Mouse (Mus musculus) spleen, embryonic (tissue): Measurements from ENCODE around the gene Map2k3.

ENCODE experiments used
- CTCF ChIA-PET: fragments of 350-600 bp; sonication (Branson Sonifier 250); formaldehyde crosslinking; loops from one replicate; lab custom pipeline; 2022; lab: Charles Lee

Map2k3 gene

DNA sequence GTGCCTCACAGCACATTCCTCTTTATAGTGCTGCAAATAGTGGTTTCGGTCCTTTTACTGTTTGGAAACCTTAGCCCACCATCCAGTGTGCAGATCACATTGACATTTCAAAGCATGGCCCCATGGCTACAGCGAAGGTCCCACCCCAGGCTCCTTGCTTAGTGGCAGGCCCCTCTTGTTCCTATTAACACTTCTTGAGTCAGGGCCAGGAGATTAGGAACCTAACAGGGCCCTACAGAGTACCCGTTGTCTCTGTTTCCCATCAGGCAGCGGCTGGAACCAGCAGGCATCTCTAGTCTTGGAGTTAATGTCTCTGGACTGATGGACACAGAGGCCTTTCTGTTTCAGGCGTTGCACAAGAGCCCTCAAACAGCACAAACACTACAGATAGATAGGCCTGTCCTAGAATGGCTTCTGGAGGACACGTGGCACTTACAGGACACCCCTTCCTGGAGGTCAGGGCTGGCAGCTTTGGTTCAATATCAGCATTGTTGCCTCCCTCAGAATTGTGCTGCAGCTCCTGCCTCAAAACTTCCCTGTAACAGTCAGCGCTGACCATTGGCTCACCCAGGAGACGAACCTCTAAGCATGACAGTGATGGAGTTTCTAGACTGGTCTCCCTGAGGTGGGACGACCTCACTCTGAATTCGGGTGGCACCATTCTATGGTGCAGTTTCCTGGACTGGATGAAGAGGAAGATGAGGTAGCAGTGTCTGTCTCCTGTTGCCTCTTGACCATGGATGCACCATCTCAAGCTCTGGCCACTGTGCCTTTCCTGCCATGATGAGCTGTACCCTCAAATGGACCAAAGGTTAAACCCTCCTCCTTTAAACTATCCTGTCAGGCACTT, 22.6 kb downstream of the Map2k3 start:
- CTCF ChIA-PET: no interaction called here

DNA sequence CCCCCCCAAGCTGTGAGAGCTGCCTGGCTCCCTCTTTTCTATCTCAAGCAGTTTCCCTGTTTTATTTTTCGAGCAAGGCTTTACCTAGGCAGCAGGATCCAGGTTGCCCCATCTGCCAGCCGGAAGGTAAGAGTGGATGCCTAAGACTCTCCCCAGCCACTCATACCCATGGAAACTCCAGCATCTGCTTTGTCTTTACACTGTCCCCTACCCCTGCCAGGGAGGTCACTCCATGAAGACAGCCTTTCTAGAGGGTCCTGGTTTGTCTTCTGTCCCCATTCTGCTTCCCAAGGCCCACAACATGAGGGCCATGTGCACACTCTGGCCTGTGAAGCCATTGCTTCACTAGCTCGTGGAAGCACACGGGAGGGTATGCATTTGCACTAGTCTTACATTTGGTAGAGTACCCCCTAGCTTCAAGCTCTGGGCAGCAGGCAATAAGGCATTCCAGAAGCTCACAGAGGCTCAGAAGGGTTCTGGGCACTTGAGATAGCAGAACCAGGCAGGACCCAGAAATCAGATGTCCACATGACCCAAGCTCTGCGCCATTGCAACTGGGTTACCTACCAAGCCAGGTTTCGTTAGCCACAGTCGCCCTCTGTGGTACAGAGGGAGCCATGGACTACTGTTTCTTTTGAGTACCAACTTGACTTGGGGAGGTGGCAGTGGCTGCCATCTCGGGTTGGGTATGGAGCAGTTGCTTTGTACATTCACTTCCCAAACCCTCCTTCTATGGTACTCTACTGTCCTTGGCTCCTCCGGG, 24.0 kb downstream of the Map2k3 start:
- CTCF ChIA-PET: no interaction called here

GRCm38 (mm10) chr11:60958948-60959347, 27.1 kb downstream of the Map2k3 start:
- CTCF ChIA-PET: no interaction called here

DNA sequence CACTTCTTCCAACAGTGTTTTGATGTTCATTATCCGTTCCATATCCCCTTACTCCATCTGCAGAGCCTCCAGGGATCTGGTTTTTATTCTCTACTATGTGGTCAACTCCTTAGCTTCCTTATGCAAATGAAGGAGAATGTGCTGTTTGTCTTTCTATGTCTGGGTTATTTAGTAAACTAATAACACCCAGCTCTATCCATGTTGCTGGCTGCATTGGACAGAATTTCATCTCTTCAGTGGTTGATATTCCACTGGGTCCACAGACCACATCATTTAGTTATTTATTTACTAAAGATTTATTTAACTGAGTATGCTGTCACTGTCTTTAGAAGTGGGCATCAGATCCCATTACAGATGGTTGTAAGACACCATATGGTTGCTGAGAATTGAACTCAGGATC, 29.3 kb downstream of the Map2k3 start:
- CTCF ChIA-PET: no interaction called here

GRCm38 (mm10) chr11:60962709-60963108, 30.9 kb downstream of the Map2k3 start:
- CTCF ChIA-PET: no interaction called here

GRCm38 (mm10) chr11:60966974-60967373, 35.1 kb downstream of the Map2k3 start:
- CTCF ChIA-PET: no interaction called here

DNA sequence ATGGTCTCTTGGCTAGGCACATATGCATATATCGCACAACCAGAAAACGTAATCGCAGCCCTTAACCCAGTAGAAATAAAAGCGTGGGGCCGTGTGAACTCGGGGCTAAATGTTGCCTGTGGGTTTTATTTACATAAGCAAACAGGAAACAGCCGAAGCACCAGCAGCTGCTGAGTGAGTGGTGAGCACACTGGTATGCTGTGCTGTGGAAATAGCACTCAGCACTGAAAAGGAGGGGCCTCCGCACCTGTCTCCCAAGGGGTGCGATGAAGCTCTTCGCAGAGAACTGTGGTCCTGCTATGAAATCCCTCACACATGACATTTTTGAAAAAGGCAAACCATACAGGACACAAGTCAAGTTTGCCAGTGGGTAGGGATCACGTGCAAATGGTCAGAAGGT, 43.3 kb downstream of the Map2k3 start:
- CTCF ChIA-PET: interaction anchor here (0.8 kb wide), 1 partner anchor 44 kb away, joined by 6 read pairs; no protein-coding TSS in a partner anchor

DNA sequence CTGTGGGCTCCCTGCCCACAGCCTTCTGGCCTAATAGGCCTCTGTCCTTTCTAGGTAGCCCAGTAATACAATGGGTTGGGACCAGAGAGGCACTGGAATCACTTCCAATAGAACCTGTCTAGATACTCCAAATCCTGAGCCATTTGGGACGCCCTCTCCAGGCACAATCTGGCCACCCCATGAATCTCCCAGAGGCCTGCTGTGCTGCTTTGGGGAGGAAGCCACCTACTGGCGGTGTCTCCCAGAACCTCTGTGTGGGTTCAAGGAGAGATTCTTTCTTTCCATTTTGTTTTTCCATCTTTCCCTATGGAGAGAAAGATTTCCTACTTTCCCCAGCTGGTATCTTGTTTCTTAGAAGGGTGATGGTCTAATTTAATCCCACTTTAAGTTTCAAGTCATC, 44.4 kb downstream of the Map2k3 start:
- CTCF ChIA-PET: no interaction called here

- CTCF ChIA-PET: interaction anchor here (0.6 kb wide), 1 partner anchor 615 kb away, joined by 4 read pairs; no protein-coding TSS in a partner anchor
Observed at GRCm38 (mm10) chr11:60976742-60977141, 44.9 kb downstream of the Map2k3 start.

GRCm38 (mm10) chr11:60977153-60977552, 45.3 kb downstream of the Map2k3 start:
- CTCF ChIA-PET: interaction anchor here (0.6 kb wide), 1 partner anchor 615 kb away, joined by 4 read pairs; no protein-coding TSS in a partner anchor

- CTCF ChIA-PET: interaction anchor here (0.6 kb wide), 1 partner anchor 135 kb away, joined by 12 read pairs; no protein-coding TSS in a partner anchor
Observed at GRCm38 (mm10) chr11:60978658-60979057, 46.8 kb downstream of the Map2k3 start.

GRCm38 (mm10) chr11:60979788-60980187, 48.0 kb downstream of the Map2k3 start:
- CTCF ChIA-PET: no interaction called here

DNA sequence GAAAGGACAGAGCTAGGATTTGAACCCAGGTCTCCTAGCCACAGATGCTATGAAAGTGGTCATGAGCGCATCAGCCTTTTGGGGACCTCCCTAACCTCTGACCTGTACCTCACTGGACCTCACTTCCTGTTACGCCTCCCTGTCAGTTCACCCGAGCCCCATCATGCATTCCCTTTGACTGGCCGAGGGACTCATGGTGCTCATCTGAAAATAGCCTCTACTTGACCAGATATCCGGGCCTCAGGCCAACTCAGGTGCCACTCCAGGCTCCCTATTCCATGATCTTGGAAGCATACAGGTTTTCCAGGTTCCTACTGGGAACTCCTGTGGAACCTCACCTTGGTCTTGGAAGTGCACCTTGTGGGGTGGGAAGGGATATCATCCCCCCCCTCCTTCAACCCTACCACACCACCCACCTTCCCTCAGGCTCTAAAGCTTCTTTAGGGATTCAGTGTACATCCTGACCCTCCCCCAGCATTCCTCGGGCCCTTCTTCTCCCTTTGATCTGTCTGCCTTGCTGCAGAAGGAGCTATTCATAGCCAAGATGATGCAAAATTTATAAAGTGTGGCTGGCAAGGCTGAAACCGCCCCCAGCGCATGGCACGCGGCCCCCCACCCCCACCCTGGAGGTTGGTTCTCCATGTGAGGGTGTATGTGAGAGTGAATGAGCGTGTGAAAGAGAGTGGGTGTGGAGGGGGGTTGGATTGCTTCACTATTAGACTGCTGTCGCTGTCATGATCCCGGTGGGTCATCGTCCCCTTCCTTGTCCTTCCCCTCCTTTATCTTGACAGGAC, 50.1 kb downstream of the Map2k3 start:
- CTCF ChIA-PET: no interaction called here

DNA sequence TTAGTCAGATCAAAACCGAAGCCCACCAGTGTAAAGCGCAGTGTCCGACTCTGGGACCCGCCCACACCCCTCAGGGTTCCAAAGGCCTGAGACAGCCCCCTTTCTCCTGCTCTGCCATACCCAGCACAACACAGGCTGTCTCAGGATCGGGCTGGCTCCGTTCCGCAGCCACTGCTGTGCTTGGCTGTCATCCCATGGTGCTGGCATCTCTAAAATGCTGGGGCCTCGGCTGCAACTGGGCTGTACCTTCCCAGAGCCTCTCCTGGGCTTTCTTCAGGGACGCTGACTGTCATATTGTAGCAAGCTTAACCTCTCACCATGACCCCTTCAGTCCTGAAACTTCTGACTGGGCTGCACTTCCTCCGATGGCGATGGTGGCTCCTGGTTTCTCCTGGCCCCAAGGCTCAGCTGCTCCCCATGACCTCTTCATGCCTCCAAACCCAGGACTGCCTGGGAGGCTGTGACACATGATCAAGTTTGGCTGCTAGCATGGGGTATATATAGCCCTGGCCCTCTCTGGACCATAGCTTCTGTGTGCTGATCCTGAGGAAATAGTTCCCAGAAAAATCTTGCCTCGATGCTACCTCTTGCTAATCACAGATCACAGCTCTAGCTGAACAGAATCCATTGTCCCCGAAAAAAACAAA, 53.2 kb downstream of the Map2k3 start:
- CTCF ChIA-PET: no interaction called here

GRCm38 (mm10) chr11:60990428-60990827, 58.6 kb downstream of the Map2k3 start:
- CTCF ChIA-PET: no interaction called here
